Mouse (Mus musculus) retina, adult 2 months (tissue): Measurements from ENCODE around the gene Ulk2.

Experiments used
- DNase-seq: peaks from one replicate; pipeline ENCODE4 v3.0.0-alpha.2; 2012; ENCODE audit warnings: low read depth, low spot score

Ulk2 gene

DNA sequence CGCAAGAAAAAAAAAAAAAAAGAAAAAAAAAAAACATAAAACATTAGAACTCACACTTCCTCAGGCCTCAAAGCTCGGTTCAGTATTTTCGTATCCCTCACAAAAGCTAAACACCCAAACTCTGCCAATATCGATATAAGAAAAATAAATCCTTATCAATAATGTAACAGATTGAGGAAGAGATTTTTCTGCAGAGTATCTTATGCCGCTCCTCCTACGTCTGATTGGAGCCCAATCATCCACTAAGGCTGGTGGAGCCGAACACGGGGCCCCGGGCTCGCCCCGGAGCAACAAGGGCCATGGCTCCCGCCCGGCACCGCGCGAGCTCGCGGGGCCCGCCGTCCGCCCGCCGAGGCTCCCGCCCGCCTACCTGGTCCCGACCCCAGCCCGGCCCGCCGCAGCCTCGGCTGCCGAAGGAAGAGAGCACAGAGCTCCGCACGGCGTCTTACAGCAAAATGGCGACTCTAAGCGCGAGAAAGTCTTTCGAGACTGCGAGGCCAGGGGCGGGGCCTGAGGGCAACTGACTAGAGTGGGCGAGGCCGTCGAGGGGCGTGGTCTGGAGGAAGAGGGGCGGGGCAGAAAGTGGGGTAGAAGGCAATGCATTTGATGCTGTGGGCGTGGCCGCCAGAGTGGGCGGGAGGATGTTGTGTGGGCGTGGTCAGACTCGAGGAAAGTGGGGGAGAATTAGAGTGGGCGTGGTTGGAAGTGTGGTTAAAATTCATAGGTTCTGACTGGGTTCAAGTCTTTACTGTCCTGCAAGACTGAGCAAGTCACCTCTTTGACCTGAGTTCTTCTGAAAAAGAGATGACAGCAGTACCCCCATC, 93.1 kb downstream of the Ulk2 start, which contains the start of gene Prpsap2:
TSS of gene Prpsap2 (minus strand) at position 505 of the 824 bp plus-strand sequence.
- peak; percentile 96 for DNase-seq

DNA sequence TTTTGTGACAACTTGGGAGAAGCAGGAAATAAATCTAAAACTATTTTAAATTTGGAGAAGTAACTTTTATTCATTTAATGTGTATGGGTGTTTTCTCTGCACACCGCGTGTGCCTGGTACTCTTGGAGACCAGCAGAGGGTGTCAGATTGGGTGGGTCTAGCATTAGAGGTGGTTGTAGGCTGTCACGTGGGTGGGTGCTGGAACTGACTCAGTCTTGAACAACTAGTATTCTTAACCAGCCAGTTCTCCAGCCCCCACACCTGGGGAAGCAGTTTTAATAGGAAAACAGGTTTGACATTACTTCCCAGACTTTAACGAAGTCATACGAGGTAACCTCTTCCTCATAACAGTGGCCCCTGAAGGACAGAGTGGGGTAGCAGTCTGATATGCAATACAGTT, 94.4 kb downstream of the Ulk2 start:
- DNase-seq = no peak

DNA sequence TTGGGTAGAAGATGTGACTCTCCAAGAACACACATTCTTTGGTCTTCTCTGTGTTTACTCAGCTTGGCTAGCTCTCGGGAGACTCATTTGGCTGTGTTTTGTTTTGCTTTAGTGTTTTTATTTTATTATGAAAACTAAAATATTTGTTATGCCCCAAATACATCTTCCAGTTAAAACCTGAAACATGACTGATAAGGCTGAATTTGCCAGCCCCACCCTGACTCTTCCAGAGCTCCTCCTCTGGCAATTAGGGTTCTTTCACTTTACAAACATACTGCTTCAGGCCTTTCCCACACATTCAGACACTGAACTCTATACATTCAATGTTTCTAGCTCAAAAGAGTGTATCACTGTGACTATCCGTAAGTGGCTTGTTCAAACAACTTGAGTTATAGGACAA, 97.7 kb downstream of the Ulk2 start:
- DNase-seq = no peak

DNA sequence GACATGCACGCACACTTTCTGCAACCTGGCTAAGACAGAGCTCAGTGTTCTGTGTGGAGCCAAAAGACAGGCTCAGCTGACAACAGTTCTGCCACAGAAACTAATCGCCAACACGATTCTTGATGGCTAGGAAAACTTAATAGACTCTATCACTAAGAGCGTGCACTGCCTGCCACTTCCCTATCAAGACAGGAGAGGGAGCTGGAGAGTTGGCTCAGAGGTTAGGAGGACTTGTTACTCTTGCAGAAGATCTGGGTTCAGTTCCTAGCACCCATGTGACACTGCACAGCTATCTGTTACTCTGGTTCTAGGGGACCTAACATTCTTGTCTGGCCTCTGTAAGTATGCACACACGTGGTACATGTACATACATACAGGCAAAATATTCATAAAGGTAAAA, 103.3 kb downstream of the Ulk2 start:
- DNase-seq = no peak

DNA sequence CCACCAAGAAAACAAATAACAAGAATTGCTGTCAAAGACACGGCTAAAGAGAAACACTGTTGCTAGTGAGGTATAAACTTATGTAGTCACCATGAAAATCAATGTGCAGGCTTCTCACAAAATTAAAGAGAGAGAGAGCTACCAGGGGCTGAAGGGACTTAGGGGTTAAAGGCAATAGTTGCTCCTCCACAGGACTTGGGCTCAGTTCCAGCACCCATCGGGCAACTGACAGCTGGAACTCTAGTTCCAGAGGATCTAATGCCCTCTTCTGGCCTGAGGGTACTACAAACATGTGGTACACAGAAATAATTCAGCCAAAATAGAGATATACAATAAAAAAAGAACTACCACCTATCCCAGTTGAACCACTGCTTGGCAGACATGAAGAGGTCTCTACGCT, 107.7 kb downstream of the Ulk2 start:
- DNase-seq = no peak

DNA sequence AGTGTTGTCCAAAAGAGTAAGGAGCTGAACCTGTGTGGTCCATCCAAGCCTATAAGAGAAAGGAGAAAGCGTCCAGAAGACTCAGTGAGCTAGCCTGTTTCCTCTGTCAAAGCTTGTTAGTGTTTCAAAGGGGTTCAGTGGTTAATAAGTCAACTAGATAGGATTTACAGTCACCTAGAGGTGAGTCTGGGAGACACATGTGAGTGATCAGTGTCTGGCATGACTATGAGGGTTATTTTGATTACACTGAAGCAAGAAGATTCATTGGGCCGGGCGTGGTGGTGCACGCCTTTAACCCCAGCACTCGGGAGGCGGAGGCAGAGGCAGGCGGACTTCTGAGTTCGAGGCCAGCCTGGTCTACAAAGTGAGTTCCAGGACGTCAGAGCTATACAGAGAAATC, 109.1 kb downstream of the Ulk2 start:
- no peak for DNase-seq

DNA sequence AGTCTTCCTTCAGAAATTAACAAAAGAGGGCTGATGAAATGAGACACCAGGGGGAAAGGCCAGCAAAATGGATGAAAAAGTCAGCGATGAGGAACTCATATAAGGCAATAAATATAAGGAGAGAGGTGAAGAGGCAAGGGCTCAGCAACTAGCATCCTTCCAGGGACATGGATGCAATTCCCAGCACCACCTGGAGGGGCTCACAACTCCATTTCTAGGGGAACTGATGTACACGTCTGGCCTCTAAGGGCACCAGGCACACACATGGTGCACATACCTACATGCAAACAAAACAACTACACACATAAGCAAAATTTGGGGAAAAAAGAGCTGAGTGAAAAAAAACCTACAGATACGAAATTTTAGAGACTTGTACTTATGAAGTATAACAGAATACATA, 110.4 kb downstream of the Ulk2 start:
- no peak for DNase-seq

DNA sequence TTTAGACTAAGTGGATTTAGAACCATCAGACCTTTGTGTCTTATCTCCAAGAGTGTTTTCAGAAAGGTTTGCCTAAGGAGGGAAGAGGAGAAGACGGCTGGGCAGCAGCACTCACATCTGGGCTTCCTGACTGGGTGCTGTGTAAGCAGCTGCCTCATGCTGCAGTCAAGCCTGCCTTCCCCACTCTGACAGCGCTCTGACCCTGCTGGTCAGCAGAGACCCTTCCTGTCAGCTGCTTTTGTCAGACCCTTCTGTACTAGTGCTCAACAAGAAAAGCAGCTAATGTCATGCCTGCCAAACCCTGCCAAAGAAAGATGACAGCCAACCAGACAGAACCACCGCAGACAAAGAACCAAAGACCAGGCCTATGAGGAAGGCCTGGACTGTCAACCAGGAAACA, 111.1 kb downstream of the Ulk2 start:
- no peak for DNase-seq

DNA sequence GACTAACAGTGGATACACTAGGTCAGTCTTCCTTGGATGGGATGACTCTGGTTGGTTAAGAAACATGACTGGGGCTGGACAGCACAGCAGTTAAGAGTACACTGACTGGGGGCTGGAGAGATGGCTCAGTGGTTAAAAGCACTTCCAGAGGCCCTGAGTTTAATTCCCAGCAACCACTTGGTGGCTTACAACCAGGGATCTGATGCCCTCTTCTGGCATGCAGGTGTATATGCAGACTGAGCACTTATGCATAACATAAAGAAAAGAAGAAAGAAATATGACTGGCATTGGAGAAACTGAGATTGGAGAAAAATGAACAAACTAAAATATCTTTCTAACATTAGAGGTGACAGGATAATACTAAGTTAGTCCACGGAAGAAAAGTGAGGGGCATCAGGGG, 114.4 kb downstream of the Ulk2 start:
- no peak for DNase-seq

DNA sequence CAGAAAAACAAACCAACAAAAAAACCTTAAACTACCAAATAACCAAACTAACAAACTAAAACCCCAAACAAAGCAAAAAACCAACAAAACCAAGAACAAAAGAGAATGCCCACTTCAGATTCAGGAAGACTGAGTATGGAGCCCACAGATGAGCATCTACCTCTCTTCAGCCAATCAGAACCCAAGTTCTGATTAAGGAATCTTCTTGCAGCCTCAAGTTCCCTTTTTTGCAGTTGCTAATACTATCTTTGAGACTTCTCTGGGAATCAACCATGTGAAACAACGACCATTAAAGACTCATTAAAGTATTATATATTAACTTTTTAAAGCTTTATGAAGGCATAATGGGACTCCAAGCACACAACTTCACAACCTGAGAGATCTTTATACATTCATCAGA, 117.6 kb downstream of the Ulk2 start:
- no peak for DNase-seq

DNA sequence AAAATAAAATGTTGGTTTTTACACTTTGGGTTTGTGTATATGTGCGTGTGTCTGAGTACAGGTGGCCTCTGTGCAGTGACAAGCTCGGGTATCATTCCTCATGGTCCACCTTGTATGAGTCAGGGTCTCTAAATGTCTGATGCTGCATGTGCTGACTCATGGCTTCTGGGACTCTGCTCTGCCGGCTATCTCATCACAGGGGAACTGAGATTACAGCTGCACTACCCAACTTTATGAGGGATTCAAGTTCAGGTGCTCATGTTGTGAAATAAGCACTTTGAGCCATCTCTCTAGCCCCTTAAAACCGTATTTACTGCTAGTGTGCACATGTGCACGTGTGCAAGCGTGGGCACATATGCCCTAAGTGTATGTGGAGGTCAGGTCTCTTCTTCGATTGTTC, 122.2 kb downstream of the Ulk2 start:
- DNase-seq = no peak

DNA sequence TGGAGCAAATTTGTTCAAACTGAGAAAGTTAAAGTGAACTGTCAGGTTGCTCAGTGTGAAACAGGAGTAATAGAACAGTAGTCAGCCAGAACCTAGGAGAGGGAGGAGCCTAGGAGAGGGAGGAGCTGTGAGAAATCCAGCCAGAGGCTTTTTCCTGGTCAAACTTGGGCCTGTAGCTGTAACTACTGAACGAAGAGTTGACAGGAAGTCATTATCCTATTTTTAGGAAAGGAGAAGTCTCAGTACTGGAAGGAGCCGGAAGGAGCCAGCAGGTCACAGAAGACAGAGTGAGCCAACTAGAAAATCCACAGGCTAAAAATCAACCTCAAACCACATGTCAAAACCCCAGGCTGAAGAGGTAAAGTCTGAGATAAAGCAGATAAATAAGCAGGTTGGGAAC, 126.8 kb downstream of the Ulk2 start:
- no peak for DNase-seq
